Mouse (Mus musculus) embryonic fibroblast, embryonic 13.5 days (primary cell): ENCODE measurements at regions not wholly inside any gene's neighbourhood (a gene's known extent, or its start where the extent isn't known, plus 50 kb on each side); places are given as distances from the start of the nearest gene placed in this dataset.

Experiments used
- CTCF ChIP-seq: IDR thresholded peaks from 2 replicates; pipeline ENCODE4 v1.5.1; 2011; ENCODE audit warnings: mild to moderate bottlenecking, control low read depth, low read length, moderate library complexity, borderline replicate concordance; ENCODE audit not compliant: insufficient read depth
- POLR2A ChIP-seq: IDR thresholded peaks from 2 replicates; pipeline ENCODE4 v1.6.1; 2011; ENCODE audit warnings: low read depth, mild to moderate bottlenecking, control low read depth, low read length, moderate library complexity

- no peak for TF ChIP-seq CTCF
- TF ChIP-seq POLR2A, result no peak
These were observed 248.7 kb upstream of the 9630041A04Rik start for GRCm38 (mm10) chr9:101612971-101613370.
